Mouse (Mus musculus) megakaryocyte, embryonic 14.5 days (primary cell): Measurements from ENCODE around the gene Bpifb9b.
"Not testable (repeated sequence)": the region's sequence is repeated elsewhere in the genome, so short reads cannot be mapped to it uniquely, and the experiment has no call there.

ENCODE experiments used
- FLI1 ChIP-seq: IDR thresholded peaks from 2 replicates; pipeline ENCODE4 v1.6.1; 2012; ENCODE audit warnings: low read length, inconsistent platforms, mixed read lengths
- GATA1 ChIP-seq: IDR thresholded peaks from 3 replicates; pipeline ENCODE4 v1.6.1; 2012; ENCODE audit warnings: mixed read lengths, low read length, inconsistent platforms, borderline replicate concordance

DNA sequence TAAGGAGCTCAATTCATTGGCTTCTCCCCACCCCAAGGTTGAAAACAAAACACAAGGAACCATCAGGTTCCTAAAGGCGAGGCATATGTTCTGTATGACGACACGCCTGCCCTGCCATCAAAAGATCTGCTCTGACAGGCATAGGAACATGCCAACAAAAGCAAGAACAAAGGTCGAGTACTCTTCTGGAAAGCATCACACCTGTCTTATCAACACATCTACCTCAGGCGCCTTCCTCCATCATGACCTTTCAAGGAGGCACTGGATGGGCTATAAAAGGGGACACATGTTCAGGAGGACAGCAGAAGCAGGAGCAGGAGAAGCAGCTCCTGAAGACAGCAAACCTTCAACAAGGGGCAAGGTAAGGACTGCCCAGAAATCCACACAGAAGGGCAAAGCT, 49.5 kb upstream of the Bpifb9b start, which contains the start of gene Bpifb9a:
- not testable (repeated sequence) for TF ChIP-seq FLI1, GATA1
